Mouse (Mus musculus) liver, adult 2 months (tissue): ENCODE measurements around the gene Pbrm1. TPM values are rescaled to one million over a fixed set of nuclear protein-coding genes. Genes with fewer than 3 reads are reported as not detected.
A peak's percentile ranks its signal among the peaks of the same experiment; 100 is the strongest.

Experiments used
- DNase-seq: peaks from one replicate; pipeline ENCODE4 v3.0.0-alpha.2; 2011; ENCODE audit warnings: low read depth, low spot score; ENCODE audit errors: extremely low read depth
- H3K27ac ChIP-seq: fragments of 200-500 bp; replicated peaks from 2 replicates; pipeline ENCODE4 v1.5.1; 2012; ENCODE audit warnings: low read depth, mild to moderate bottlenecking, control low read depth, inconsistent platforms, low read length; ENCODE audit not compliant: insufficient read depth
- H3K27me3 ChIP-seq: fragments of 200-500 bp; 2 replicates; pipeline ENCODE4 v1.6.1; 2012; ENCODE audit warnings: mild to moderate bottlenecking, moderate library complexity, low read length, inconsistent platforms; ENCODE audit not compliant: control insufficient read depth, insufficient read depth
- H3K36me3 ChIP-seq: fragments of 200-500 bp; 2 replicates; pipeline ENCODE4 v1.6.1; 2012; ENCODE audit warnings: low read length, inconsistent platforms; ENCODE audit not compliant: control insufficient read depth, insufficient read depth
- H3K4me1 ChIP-seq: fragments of 200-500 bp; 2 replicates; pipeline ENCODE4 v1.6.1; 2011; ENCODE audit warnings: low read length; ENCODE audit not compliant: control insufficient read depth, insufficient read depth
- H3K4me3 ChIP-seq: fragments of 200-500 bp; 2 replicates; pipeline ENCODE4 v1.5.1; 2011; ENCODE audit warnings: low read depth, mild to moderate bottlenecking, control low read depth, low read length, moderate library complexity; ENCODE audit not compliant: insufficient read depth
- H3K79me2 ChIP-seq: fragments of 200-500 bp; 2 replicates; pipeline ENCODE4 v1.6.1; 2012; ENCODE audit warnings: inconsistent platforms, mild to moderate bottlenecking, low read length, moderate library complexity; ENCODE audit not compliant: control insufficient read depth, insufficient read depth
- H3K9ac ChIP-seq: fragments of 200-500 bp; 2 replicates; pipeline ENCODE4 v1.6.1; 2012; ENCODE audit warnings: low read depth, mild to moderate bottlenecking, control low read depth, inconsistent platforms, low read length
- CTCF ChIP-seq: fragments of 200-500 bp; IDR thresholded peaks from 2 replicates; pipeline ENCODE4 v1.5.1; 2011; ENCODE audit warnings: low read depth, low read length, control low read depth
- POLR2A ChIP-seq: fragments of 200-500 bp; IDR thresholded peaks from 2 replicates; pipeline ENCODE4 v1.6.1; 2011; ENCODE audit warnings: low read length, control low read depth; ENCODE audit not compliant: insufficient read depth; ENCODE audit errors: extremely low read depth
- WGBS: fragments of 180-500 bp; shearing (Covaris S2); methylation state at CpG from one replicate; pipeline ENCODE4 v1.1.7; 2018; 5-methylcytosine and 5-hydroxymethylcytosine counted together
- polyA plus RNA-seq: library from polyadenylated mRNA; depleted of rRNA; stranded (reverse); fragments of >200 nt; gene quantifications from 2 replicates; pipeline ENCODE4 v1.2.3, GENCODE M21; 2012
- total RNA-seq: library from RNA; depleted of rRNA; stranded (reverse); fragments of >200 nt; gene quantifications from 2 replicates; pipeline ENCODE4 v1.2.3, GENCODE M21; 2014

The Pbrm1 gene
- total and polyA plus RNA-seq, 2 experiments, result 6.3 to 26.3 TPM

DNA sequence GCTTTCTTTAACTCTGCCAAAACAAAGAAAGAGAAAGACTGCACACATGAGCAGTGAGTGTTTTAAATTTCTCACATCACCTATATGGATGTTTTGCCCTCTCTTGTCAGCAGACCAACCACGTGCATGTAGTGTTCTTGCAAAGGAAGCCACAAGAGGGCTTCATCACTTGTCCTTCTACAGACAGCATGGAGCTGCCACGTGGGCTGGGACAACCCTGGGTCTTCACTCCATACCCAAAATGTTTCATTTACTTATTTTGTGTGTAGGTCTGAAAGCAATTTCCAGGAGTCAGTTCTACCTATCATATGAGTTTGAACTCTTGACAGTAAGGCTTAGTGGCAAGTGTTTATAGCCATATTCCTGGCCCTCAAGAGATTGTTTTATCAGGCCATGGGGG, 1.1 kb upstream of the Pbrm1 start:
- WGBS, result 0% methylated on average over 2 of the region's 2 CpGs
- Histone ChIP-seq H3K4me1 (peaks cover 9% of the 10 kb centered on the region), H3K36me3 (peaks cover 45% of the 10 kb centered on the region), H3K4me3 (peak overlapping the region; percentile 69; the same call in 1 of the 2 replicates), H3K27me3 (no peaks in the 10 kb centered on the region), H3K79me2 (peaks cover 6% of the 10 kb centered on the region; the same call in 1 of the 2 replicates), H3K27ac (0 out of 2 replicates have a peak overlapping the region, but pooled peaks have one; percentile 77), H3K9ac (peak overlapping the region; percentile 71)
- peak; percentile 35 for DNase-seq
- TF ChIP-seq POLR2A (no peak), CTCF (peak; percentile 22; the same call in 1 of the 2 replicates)

DNA sequence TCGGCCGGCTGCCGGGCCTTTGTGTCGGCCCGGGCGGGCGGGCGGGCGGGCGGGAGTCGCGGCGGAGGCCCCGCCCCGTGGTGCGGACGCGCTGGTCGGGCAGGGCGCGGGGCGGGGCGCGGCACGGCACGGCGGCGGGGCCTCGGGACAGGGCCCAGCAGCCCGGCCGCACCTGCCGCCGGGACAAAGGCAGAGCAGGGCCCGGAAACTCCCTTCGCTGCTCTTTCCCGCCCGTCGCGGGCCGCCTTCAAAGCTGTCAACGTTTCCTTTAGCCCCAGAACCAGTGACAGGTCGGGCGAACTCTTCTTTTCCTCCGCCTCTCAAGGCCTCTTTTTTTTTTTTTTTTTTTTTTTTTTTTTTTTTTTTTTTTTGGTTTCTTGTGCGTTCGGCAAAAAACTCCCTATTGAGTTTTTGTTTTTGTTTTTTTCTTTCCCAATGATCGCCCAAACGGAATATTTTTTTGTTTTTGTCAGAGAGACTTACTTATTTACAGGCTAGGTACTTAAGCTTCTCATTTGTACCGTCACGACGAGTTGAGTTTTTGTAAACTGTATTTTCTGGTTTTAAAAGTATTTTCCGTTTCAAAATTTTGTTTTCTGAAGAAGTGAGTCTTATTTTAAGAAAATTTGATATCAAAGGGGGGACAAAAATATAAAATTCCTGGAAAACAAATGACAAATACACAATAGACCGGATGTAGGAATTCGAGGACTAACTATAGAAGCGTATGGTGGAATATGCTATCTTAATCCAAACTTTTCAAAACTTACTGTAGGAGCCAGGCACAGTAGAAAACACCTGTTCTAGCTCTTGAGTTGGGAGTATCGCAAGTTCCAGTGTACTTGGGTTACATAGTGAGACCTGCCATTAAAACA, 630 bp downstream of the Pbrm1 start:
- peak; percentile 65 for DNase-seq
- peaks cover 17% of the 10 kb centered on the region for H3K4me1 ChIP-seq
- no peak for TF ChIP-seq CTCF
- TF ChIP-seq POLR2A, result peak; percentile 73
- peaks cover 33% of the 10 kb centered on the region for H3K36me3 ChIP-seq
- peak overlapping the region; percentile 95 for H3K9ac ChIP-seq
- no peaks in the 10 kb centered on the region for H3K27me3 ChIP-seq
- H3K79me2 ChIP-seq, result peaks cover 6% of the 10 kb centered on the region; the same call in 1 of the 2 replicates
- H3K4me3 ChIP-seq, result peak overlapping the region; percentile 93
- peak overlapping the region; percentile 94 for H3K27ac ChIP-seq
- WGBS, result 8% methylated on average over 39 of the region's 56 CpGs

DNA sequence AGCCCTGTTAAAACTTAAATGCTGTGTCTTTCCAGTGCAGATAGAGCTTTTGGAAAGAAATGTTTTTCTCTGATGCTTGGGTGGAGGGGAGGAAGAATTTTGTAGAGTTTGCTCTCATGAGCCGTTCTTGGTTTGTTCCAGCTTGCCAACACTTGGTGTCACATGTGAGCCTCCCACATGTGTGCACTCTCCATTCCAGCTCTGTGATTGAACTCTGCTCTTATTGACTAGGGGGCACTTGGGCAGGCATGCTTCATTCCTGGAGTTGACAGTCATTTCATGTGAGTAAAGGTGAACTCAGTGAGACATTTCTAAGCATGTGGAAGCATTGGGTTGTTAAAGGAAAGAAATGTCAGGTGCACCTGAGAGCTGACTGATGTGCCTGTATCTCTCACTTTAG, 3.6 kb downstream of the Pbrm1 start:
- Histone ChIP-seq H3K4me1 (peaks cover 19% of the 10 kb centered on the region), H3K4me3 (no peak overlapping the region), H3K79me2 (peaks cover 6% of the 10 kb centered on the region; the same call in 1 of the 2 replicates), H3K36me3 (peaks cover 28% of the 10 kb centered on the region), H3K27ac (peak overlapping the region; percentile 94), H3K9ac (no peak overlapping the region), H3K27me3 (no peaks in the 10 kb centered on the region)
- TF ChIP-seq POLR2A (no peak), CTCF (0 out of 2 replicates have a peak, but pooled peaks have one; percentile 14)
- peak; percentile 92 for DNase-seq
- WGBS, result 10% methylated on average over 1 of the region's 1 CpGs

DNA sequence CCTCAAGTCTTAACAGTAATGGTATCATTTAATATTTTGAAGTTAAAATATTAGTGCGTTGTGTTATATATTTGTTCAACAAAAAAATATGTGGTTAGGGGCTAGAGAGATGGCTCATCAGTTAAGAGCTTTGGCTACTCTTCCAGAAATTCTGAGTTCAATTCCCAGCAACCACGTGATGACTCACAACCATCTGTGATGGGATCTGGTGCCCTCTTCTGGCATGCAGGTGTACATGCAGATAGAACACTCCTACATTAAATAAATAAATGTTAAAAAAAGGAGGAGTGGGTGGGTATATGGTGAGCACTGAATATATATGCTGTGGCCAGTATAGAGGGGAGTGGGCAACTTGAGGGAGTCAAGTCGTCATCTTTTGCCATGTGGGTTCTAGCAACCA, 6.8 kb downstream of the Pbrm1 start:
- Histone ChIP-seq H3K79me2 (no peaks in the 10 kb centered on the region; the same call in 1 of the 2 replicates), H3K4me3 (no peak overlapping the region), H3K36me3 (peaks cover 45% of the 10 kb centered on the region), H3K27ac (no peak overlapping the region), H3K4me1 (peaks cover 15% of the 10 kb centered on the region), H3K9ac (no peak overlapping the region), H3K27me3 (no peaks in the 10 kb centered on the region)
- WGBS, result 85% methylated on average over 3 of the region's 3 CpGs
- DNase-seq, result peak; percentile 22
- TF ChIP-seq POLR2A (no peak), CTCF (peak; percentile 20; the same call in 1 of the 2 replicates)

DNA sequence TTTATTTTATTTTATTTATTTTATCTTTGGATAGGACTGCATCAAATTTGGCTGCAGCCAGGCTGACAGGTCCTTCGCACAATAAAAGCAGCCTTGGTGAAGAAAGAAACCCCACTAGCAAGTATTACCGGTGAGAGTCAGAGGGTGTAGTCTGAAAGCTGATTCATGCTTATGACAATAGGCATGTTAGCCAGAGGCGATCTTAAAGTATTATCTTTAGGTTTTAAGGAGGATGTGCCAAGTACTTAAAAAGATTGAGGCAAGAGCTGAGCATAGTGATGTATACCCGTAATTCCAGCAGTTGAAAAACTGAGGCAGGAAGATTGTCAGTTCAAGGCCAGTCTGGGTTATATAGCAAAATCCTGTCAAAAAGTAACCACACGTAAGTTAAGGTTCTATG, 26.4 kb downstream of the Pbrm1 start:
- Histone ChIP-seq H3K9ac (no peak overlapping the region), H3K4me3 (no peak overlapping the region), H3K36me3 (peaks cover 53% of the 10 kb centered on the region), H3K27me3 (no peaks in the 10 kb centered on the region), H3K79me2 (no peaks in the 10 kb centered on the region), H3K27ac (no peak overlapping the region), H3K4me1 (no peaks in the 10 kb centered on the region)
- 99% methylated on average over 5 of the region's 5 CpGs for WGBS
- no peak for DNase-seq
- no peak for TF ChIP-seq CTCF

DNA sequence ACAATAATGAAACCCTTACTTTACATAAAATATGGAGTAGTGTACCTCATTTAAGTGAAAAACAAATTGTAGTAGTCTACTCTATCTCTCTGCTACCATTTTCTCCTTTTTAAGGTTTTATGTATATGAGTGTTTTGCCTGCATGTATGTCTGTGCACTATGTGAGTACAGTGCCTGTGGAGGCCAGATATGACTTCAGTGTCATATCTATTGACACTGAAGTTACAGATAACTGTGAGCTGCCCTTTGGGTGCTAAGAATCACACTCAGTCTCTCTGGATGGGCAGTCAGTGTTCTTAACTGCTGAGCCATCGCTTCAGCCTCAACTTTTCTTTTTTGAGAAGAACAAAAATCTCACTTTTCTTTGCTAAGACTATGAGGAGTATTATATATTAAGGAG, 26.9 kb downstream of the Pbrm1 start:
- Histone ChIP-seq H3K9ac (no peak overlapping the region), H3K36me3 (peaks cover 56% of the 10 kb centered on the region), H3K79me2 (no peaks in the 10 kb centered on the region), H3K27me3 (no peaks in the 10 kb centered on the region), H3K4me1 (no peaks in the 10 kb centered on the region), H3K4me3 (no peak overlapping the region), H3K27ac (no peak overlapping the region)
- DNase-seq, result no peak
- 98% methylated on average over 1 of the region's 1 CpGs for WGBS
- TF ChIP-seq CTCF, result no peak
- no peak for TF ChIP-seq POLR2A
